Mouse (Mus musculus): ENCODE measurements around the gene Nol4l. TPM values are rescaled to one million over a fixed set of nuclear protein-coding genes. Genes with fewer than 3 reads are reported as not detected.
A peak's percentile ranks its signal among the peaks of the same experiment; 100 is the strongest.

The Nol4l gene
- polyA plus RNA-seq, 1 experiment from 2014 or later: 12.9 TPM

DNA sequence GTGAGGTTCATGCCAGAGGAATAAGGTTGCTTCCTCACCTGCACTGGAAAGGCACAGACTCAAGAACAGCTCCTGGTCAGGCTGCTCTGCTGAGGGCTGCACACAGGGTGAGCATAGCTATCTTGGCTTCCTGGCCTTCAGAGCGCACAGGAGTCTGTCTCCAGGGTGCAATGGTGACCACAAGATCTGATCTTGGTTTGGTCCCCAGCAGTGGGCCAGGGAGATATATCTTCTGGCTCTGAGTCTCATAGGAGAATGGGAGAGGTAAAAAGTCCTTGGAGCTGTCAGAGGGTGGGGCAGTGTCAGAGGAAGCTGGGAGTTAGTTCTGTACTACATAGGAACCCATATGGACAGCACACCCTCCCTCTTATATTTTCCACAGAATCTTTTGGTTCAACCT, 50.3 kb downstream of the Nol4l start:
- H3K27me3 ChIP-seq (replicated peaks; ENCODE audit: control insufficient read depth, insufficient read depth, low read length): no peaks in the 10 kb centered on the region
- H3K4me3 ChIP-seq (ENCODE audit: low read depth, low read length): no peak overlapping the region
- H3K9ac ChIP-seq (ENCODE audit: low read depth, low read length): no peak overlapping the region
- H3K36me3 ChIP-seq (ENCODE audit: control insufficient read depth, insufficient read depth, low read length): no peaks in the 10 kb centered on the region
- no peak overlapping the region for H3K27ac ChIP-seq (replicated peaks; ENCODE audit: low read depth, low read length)
- ATAC-seq (ENCODE audit: low read depth) (no peak), DNase-seq (ENCODE audit: low spot score) (no peak)
- WGBS: 100% methylated on average over 1 of the region's 1 CpGs
- no peak overlapping the region for H3K4me2 ChIP-seq (ENCODE audit: low read depth, low read length)
- no peaks in the 10 kb centered on the region for H3K9me3 ChIP-seq (ENCODE audit: control insufficient read depth, low read length)
- peaks cover 24% of the 10 kb centered on the region for H3K4me1 ChIP-seq (ENCODE audit: control insufficient read depth, insufficient read depth, low read length)

DNA sequence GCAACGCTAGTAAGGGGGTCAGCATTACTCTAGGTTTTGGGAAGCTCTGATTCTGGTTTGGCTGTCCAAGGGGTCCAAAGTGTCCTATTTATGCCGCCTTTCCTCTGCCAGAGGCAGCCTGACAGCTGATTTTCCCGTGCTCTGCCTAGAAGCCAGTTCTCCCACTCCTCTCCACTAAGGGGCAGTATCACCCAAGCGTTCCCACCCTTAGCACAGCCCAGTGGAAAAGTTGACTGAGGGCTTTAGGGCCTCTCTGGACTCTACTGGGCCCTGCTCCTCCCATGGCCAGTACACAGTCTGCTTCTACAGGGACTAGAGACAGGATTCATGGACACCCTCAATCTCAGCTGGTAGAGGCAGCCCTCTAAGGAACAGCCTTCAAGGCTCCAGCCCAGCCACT, 51.2 kb downstream of the Nol4l start:
- no peak overlapping the region for H3K4me2 ChIP-seq (ENCODE audit: low read depth, low read length)
- ATAC-seq (ENCODE audit: low read depth) (peak; percentile 84), DNase-seq (ENCODE audit: low spot score) (peak; percentile 71)
- H3K9me3 ChIP-seq (ENCODE audit: control insufficient read depth, low read length): no peaks in the 10 kb centered on the region
- H3K9ac ChIP-seq (ENCODE audit: low read depth, low read length): no peak overlapping the region
- H3K27me3 ChIP-seq (replicated peaks; ENCODE audit: control insufficient read depth, insufficient read depth, low read length): no peaks in the 10 kb centered on the region
- H3K4me1 ChIP-seq (ENCODE audit: control insufficient read depth, insufficient read depth, low read length): peaks cover 16% of the 10 kb centered on the region
- H3K27ac ChIP-seq (replicated peaks; ENCODE audit: low read depth, low read length): no peak overlapping the region
- no peak overlapping the region for H3K4me3 ChIP-seq (ENCODE audit: low read depth, low read length)
- H3K36me3 ChIP-seq (ENCODE audit: control insufficient read depth, insufficient read depth, low read length): no peaks in the 10 kb centered on the region
- 11% methylated on average over 4 of the region's 4 CpGs for WGBS

DNA sequence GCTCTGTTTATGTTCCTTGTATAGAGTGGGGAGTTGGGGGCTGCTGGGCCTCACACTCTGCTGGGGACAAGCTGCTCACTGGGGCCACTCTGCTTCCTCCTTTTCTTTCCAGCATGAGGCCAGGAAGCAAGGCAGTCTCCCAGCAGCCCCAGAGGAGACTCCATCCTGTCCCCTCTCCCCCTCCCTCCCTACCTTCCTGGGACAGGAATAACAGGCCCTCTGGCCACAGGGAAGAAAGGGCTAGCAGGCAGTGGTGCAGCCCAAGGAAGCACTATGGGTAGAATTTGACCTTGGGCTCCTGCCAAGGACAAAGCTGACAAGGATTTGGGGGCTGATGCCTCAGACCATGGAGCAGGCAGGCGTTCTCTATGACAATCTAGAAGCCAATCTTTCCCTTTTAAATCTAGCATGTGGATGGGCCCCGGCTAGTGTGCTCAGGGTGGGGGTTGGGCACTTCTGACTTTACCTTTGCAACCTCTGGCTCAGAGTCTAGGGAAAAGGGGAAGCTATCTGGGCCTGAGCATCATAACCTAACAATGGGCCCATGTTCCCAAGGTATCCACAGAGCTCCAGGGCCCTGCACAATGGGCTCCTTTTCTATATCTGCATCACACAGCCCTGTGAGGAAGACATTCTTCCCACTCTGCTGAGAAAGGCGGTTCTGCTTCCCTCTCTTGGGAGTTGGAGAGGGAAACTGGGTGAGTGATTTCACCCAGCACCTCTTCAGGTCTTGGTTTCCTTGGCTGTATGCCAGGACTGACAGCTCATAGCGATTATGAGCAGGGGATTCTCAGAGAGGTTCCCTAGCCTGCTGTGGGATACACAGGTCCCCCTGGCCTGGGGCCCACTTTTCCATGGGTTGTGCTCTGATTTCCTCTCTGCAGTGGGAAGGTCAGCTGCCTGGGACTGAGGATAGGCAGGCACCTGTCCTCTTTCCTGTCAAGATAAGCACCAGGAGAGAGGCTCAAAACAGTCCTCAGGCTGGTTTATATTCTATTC, 54.4 kb downstream of the Nol4l start:
- Histone ChIP-seq H3K4me2 (ENCODE audit: low read depth, low read length) (no peak overlapping the region), H3K36me3 (ENCODE audit: control insufficient read depth, insufficient read depth, low read length) (no peaks in the 10 kb centered on the region), H3K27ac (replicated peaks; ENCODE audit: low read depth, low read length) (peak overlapping the region; percentile 41; the same call in 1 of the 2 replicates), H3K4me3 (ENCODE audit: low read depth, low read length) (no peak overlapping the region), H3K9me3 (ENCODE audit: control insufficient read depth, low read length) (no peaks in the 10 kb centered on the region), H3K9ac (ENCODE audit: low read depth, low read length) (no peak overlapping the region), H3K27me3 (replicated peaks; ENCODE audit: control insufficient read depth, insufficient read depth, low read length) (no peaks in the 10 kb centered on the region), H3K4me1 (ENCODE audit: control insufficient read depth, insufficient read depth, low read length) (peaks cover 12% of the 10 kb centered on the region)
- ATAC-seq (ENCODE audit: low read depth): no peak
- 15% methylated on average over 4 of the region's 4 CpGs for WGBS
- DNase-seq (ENCODE audit: low spot score): peak; percentile 78

DNA sequence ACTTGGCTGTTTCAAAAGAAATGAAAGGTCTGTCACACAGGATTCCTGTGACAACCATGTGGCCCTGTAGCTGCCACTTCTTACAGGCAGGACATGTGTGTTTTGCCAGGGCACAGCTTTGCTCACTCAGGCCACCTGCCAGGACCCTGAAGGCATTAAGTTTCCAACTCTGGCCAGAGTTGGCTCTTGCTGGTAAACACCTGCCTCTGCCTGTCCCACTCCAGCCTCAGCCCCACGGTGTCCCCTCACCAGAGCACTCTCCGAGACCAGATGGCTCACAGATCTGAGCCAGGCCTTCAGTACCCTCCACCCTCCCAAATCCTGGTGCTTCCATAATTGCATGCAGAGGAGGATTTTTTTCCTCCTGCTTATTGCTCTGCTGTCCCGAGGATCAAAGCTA, 58.8 kb downstream of the Nol4l start:
- Histone ChIP-seq H3K4me2 (ENCODE audit: low read depth, low read length) (no peak overlapping the region), H3K4me3 (ENCODE audit: low read depth, low read length) (no peak overlapping the region), H3K9ac (ENCODE audit: low read depth, low read length) (no peak overlapping the region), H3K9me3 (ENCODE audit: control insufficient read depth, low read length) (no peaks in the 10 kb centered on the region), H3K4me1 (ENCODE audit: control insufficient read depth, insufficient read depth, low read length) (peaks cover 19% of the 10 kb centered on the region), H3K27me3 (replicated peaks; ENCODE audit: control insufficient read depth, insufficient read depth, low read length) (no peaks in the 10 kb centered on the region), H3K36me3 (ENCODE audit: control insufficient read depth, insufficient read depth, low read length) (no peaks in the 10 kb centered on the region), H3K27ac (replicated peaks; ENCODE audit: low read depth, low read length) (no peak overlapping the region)
- DNase-seq (ENCODE audit: low spot score) (no peak), ATAC-seq (ENCODE audit: low read depth) (peak; percentile 73; the same call in 1 of the 2 replicates)
- WGBS: 28% methylated on average over 3 of the region's 3 CpGs

DNA sequence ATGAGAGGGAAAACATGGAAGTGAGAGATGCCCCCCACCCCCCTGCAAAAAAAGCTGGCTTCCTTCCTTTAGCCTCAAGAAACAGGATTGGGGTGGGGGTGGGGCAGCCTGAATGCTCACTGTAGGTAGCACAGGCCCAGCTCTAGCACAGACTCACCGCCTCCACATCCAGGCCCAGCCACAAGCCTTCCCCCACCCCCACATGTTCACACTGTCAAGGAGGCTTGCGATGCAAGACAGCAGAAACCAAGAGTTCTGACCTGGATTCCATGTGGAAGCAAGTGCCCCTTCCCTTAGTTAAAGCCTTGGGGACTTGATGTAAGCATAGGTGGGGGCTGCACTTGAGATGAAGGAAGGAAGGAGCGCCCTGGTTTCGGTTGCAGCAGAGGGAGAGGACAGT, 60.0 kb downstream of the Nol4l start:
- DNase-seq (ENCODE audit: low spot score): no peak
- H3K4me3 ChIP-seq (ENCODE audit: low read depth, low read length): no peak overlapping the region
- no peak overlapping the region for H3K9ac ChIP-seq (ENCODE audit: low read depth, low read length)
- 34% methylated on average over 4 of the region's 4 CpGs for WGBS
- H3K27me3 ChIP-seq (replicated peaks; ENCODE audit: control insufficient read depth, insufficient read depth, low read length): no peaks in the 10 kb centered on the region
- no peak overlapping the region for H3K4me2 ChIP-seq (ENCODE audit: low read depth, low read length)
- H3K36me3 ChIP-seq (ENCODE audit: control insufficient read depth, insufficient read depth, low read length): no peaks in the 10 kb centered on the region
- peaks cover 11% of the 10 kb centered on the region; the same call in 1 of the 2 replicates for H3K4me1 ChIP-seq (ENCODE audit: control insufficient read depth, insufficient read depth, low read length)
- ATAC-seq (ENCODE audit: low read depth): peak; percentile 53; the same call in 1 of the 2 replicates
- H3K9me3 ChIP-seq (ENCODE audit: control insufficient read depth, low read length): no peaks in the 10 kb centered on the region
- H3K27ac ChIP-seq (replicated peaks; ENCODE audit: low read depth, low read length): no peak overlapping the region

DNA sequence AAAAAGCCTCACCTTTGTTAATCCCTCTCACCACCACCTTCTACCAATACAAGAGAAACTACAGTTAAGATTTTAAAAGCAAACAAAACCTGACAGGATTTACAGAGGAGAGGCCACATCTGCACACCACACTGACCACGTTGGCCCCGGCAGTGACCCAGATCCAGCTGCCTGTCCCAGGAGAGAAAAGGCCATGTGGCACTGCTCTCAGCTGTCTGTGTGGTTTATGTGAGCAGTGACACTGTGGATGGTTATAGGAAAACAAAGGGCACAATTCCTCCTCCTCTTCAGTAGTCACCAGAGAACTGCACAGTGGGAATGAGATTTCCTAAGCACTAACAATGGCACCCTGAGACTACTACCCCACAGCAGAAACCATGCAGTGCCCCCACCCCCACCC, 60.5 kb downstream of the Nol4l start:
- DNase-seq (ENCODE audit: low spot score): no peak
- Histone ChIP-seq H3K4me1 (ENCODE audit: control insufficient read depth, insufficient read depth, low read length) (peaks cover 11% of the 10 kb centered on the region; the same call in 1 of the 2 replicates), H3K27ac (replicated peaks; ENCODE audit: low read depth, low read length) (no peak overlapping the region), H3K36me3 (ENCODE audit: control insufficient read depth, insufficient read depth, low read length) (no peaks in the 10 kb centered on the region), H3K4me2 (ENCODE audit: low read depth, low read length) (no peak overlapping the region), H3K9me3 (ENCODE audit: control insufficient read depth, low read length) (no peaks in the 10 kb centered on the region), H3K4me3 (ENCODE audit: low read depth, low read length) (no peak overlapping the region), H3K27me3 (replicated peaks; ENCODE audit: control insufficient read depth, insufficient read depth, low read length) (no peaks in the 10 kb centered on the region), H3K9ac (ENCODE audit: low read depth, low read length) (no peak overlapping the region)
- ATAC-seq (ENCODE audit: low read depth): no peak
- WGBS: 26% methylated on average over 2 of the region's 2 CpGs

DNA sequence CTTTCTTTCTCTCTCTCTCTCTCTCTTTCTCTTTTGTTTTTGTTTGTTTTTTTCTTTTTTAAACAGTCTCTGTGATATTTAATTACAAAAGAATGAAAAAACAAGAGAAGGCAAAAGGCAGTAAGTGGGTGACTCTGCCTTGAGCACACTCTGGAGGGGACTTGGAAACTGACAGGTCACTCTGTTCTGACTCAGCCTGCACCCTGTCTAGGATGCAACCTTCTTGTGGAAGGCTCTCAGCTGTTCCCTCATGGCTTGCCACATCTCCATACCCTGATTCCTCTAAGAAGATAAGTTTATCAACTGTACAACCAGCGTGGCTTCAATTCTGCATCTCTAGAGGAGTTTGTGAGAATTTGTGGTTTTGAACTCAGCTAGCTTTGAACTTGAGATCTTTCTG, 62.4 kb downstream of the Nol4l start:
- Histone ChIP-seq H3K9ac (ENCODE audit: low read depth, low read length) (no peak overlapping the region), H3K9me3 (ENCODE audit: control insufficient read depth, low read length) (0 out of 2 replicates have a peak, but pooled peaks cover 4% of the 10 kb centered on the region), H3K4me3 (ENCODE audit: low read depth, low read length) (no peak overlapping the region), H3K4me2 (ENCODE audit: low read depth, low read length) (no peak overlapping the region), H3K27me3 (replicated peaks; ENCODE audit: control insufficient read depth, insufficient read depth, low read length) (no peaks in the 10 kb centered on the region), H3K4me1 (ENCODE audit: control insufficient read depth, insufficient read depth, low read length) (peaks cover 11% of the 10 kb centered on the region; the same call in 1 of the 2 replicates), H3K27ac (replicated peaks; ENCODE audit: low read depth, low read length) (no peak overlapping the region), H3K36me3 (ENCODE audit: control insufficient read depth, insufficient read depth, low read length) (no peaks in the 10 kb centered on the region)
- DNase-seq (ENCODE audit: low spot score) (no peak), ATAC-seq (ENCODE audit: low read depth) (no peak)
- WGBS: 66% methylated on average over 1 of the region's 1 CpGs

DNA sequence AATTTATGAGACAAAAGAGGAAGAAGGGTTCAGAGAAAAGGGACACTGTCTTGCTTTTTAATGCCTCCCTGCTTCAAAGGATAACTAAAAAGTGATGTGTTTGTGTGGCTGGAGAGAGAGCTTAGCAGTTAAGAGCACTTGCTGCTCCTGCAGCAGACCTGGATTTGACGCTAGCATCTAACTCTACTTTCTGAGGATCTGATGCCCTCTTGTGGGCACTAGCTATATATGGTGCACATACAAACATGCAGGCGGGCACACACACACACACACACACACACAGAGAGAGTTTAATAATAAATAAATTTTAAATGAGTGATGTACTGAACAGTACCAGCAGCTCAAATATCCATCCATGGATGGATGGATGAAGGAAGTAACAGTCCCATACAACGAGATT, 66.5 kb downstream of the Nol4l start:
- no peak overlapping the region for H3K9ac ChIP-seq (ENCODE audit: low read depth, low read length)
- no peak overlapping the region for H3K4me2 ChIP-seq (ENCODE audit: low read depth, low read length)
- H3K27me3 ChIP-seq (replicated peaks; ENCODE audit: control insufficient read depth, insufficient read depth, low read length): no peaks in the 10 kb centered on the region
- H3K9me3 ChIP-seq (ENCODE audit: control insufficient read depth, low read length): 0 out of 2 replicates have a peak, but pooled peaks cover 4% of the 10 kb centered on the region
- H3K36me3 ChIP-seq (ENCODE audit: control insufficient read depth, insufficient read depth, low read length): no peaks in the 10 kb centered on the region
- H3K4me3 ChIP-seq (ENCODE audit: low read depth, low read length): no peak overlapping the region
- H3K4me1 ChIP-seq (ENCODE audit: control insufficient read depth, insufficient read depth, low read length): peaks cover 8% of the 10 kb centered on the region
- H3K27ac ChIP-seq (replicated peaks; ENCODE audit: low read depth, low read length): no peak overlapping the region
- 80% methylated on average over 3 of the region's 3 CpGs for WGBS
- no peak for ATAC-seq (ENCODE audit: low read depth)
- DNase-seq (ENCODE audit: low spot score): no peak

All from embryonic facial prominence, embryonic 14.5 days (tissue).